Mouse (Mus musculus) retina, postnatal 1 day (tissue): ENCODE results near the gene Pak3.
A peak's percentile ranks its signal among the peaks of the same experiment; 100 is the strongest.
"Not testable (repeated sequence)": the region's sequence is repeated elsewhere in the genome, so short reads cannot be mapped to it uniquely, and the experiment has no call there.

Source experiments
- DNase-seq: peaks from one replicate; pipeline ENCODE4 v3.0.0-alpha.2; 2012

The Pak3 gene

DNA sequence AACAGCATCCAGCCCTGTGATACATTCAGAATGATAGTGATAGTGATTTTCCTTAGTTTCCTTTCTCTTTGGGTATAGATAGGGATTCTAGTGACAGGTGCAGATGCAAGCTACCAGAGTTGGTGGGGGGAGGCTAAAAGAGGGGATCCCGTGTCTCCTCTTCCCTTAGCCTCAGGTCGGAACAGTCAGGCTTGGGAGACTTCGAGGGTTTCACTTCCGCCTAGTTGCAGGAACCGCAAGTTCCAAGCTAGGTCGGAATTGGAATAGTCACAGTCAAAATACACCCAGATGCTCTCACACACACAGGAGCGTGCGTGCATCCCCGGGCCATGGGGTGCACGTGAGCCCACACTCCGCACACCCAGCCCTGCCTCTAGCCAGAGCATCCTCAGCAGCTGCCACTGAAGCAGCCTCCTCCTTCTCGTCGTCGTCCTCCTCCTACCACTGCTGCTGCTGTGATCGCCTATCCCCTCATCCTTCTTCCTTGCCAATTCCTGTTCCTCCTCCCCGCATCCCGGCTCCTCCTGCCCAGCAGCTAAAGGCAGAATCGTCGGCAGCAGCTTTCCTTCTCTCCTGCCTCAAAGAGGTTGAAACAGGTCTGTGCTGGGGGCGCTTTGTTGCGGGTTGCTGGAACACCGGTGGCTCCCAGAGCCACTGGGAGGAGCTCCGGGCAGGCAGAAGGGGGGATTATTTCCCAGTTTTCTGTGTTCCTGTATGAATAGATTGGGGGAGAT, at the start of gene Pak3:
Gene Pak3 (plus strand): TSS at position 424 of the 734 bp plus-strand sequence.
- DNase-seq: peak; percentile 62

- peak; percentile 100 for DNase-seq
These were observed 35.5 kb upstream of the Pak3 start for GRCm38 (mm10) chrX:143482866-143483265.

- DNase-seq: no peak
These were observed 17.2 kb upstream of the Pak3 start for GRCm38 (mm10) chrX:143501053-143501695.

DNA sequence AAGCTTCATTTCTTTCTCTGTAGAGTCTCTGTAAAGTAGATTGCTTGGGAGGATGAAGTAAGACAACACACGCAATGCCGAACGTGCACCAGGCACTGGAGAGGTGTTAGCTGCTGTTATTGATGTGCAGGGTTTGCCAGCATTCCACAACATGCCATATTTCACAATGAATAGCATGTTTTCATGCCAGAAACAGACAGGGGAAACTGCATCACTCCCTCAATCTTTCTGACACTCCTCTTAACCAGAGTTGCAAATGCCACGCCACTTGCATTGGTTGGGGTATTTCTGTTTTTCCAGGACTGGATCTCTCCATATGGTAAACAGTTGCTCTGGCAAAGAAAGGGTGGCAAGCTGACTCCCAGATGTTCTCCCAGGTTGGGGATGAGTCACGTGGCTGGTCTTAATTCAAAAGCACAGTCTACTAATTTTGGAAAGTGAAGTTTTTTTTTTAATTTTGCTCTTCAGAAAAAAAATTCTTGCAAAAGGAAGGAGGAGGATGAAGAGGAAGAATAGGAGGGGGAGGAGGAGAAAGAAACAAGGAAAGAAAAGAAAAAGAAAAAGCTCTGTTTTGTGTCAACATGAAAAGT, 16.5 kb upstream of the Pak3 start:
- no peak for DNase-seq

GRCm38 (mm10) chrX:143518917-143519316, 526 bp downstream of the Pak3 start:
- DNase-seq: peak; percentile 62

DNA sequence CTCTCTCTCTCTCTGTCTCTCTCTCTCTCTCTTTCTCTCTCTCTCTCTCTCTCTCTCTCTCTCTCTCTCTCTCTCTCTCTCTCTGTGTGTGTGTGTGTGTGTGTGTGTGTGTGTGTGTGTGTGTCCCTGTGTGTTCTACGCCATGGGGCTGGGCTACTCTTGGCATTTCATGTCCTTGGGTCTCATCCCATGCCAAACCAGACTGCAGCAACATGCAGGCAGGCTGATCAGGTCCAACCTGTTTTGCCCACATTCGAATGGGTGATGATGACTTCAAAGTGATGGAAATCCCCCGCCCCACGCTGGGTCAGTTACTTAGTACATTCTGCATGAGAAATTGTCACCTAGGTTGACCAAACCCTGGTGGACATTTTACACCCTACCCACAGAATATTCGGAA, 1.1 kb downstream of the Pak3 start:
- not testable (repeated sequence) for DNase-seq

DNA sequence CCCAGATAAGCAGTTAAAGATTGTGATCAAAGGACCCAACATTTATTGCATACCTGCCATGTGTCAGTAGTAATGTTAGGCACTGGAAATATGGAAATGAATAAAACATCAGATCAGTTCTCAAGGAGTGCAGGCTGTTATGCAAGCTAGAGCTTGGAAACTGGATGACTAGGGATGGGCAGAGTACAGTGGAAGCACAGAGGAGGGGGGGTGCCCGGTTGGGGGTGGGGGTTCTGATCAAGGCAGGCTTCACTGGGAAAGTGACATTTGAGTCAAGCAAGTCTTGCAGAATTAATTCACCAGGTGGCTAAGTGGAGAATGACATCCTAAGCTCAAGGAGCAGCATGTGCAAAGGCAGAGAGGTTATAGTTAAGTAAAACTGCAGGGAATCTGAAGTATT, 1.8 kb downstream of the Pak3 start:
- DNase-seq: peak; percentile 38

DNA sequence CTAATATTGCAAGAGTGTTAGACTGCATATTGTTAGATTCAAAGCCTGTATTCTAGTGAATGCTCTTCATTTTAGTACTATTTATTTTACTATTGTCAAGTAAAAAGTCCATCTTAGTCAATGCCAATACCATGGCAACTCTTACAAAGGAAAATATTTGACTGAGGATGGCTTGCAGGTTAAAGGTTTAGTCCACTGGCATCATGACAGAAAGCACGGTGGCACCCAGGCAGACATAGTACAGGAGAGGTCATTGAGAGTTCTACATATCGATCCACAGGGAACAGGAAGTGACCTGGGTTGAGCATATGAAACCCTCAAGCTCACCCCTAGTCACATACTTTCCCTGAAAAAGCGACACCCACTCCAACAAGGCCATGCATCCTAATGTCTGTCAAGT, 13.9 kb downstream of the Pak3 start:
- no peak for DNase-seq

- peak; percentile 51 for DNase-seq
These were observed 15.2 kb downstream of the Pak3 start for GRCm38 (mm10) chrX:143533574-143533973.

DNA sequence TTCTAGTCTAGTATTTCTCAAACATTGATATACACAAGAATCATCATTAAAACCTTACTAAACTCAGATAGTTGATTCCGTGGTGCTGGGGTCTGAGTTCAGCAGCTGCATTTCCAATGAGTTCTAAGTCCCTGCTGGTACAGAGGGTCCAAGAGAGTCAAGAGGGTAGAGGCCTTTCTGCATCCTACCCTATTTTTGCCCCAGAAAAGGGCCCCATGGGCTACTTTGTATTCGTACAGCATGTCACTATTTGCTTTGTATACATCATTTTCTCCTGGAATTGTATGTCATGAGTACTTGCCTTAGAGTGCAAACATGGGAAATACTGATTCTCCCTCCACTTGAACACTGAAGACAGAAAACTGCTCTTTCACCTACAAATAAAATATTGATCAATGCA, 24.4 kb downstream of the Pak3 start:
- no peak for DNase-seq

DNA sequence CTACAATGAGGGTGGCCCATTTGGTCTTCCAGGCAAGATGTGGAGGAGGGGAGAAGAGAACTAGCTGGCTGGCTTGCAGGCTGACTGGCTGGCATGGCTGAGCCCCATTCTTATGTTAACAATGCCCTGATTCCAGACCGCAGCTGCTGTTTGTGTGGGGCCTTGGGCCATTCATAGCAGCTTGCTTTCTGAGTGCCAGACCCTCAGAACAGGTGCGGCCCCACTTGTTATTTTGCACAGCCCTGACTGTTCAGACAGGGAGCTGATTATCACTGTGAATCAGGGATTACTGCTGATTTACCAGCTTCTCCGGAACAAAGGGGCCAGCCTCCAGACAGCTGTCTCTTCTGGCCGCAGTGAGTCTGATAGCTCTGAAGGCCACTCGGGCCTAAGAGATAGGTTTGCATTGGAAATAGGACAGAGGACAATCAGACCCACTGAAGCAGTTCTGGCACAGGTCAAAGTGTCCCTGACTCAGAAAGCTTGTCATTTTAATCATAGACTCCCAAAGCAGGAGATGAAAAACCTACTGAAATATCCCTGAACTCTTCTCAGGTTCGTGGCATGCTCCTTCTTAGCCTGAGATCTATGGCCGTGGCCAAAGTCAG, 24.9 kb downstream of the Pak3 start:
- DNase-seq: peak; percentile 94

DNA sequence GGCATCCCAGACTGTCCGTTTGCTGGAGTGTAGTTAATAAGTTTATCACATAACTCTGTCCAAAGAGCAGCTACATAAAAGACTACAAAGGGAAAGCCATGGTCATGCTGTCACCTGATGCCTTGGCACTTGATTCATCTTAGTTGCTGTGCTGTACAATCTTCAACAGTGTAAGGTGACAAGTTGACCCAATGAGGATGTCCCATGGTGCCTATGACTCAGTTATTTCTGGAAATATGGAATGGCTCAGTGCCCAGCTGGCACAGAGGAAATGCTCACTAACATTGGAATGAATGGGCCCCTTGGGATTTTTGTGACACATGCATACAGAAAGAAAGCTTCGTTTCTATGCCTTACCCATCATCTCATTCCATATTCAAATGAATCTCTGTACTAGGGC, 55.3 kb downstream of the Pak3 start:
- DNase-seq: no peak

DNA sequence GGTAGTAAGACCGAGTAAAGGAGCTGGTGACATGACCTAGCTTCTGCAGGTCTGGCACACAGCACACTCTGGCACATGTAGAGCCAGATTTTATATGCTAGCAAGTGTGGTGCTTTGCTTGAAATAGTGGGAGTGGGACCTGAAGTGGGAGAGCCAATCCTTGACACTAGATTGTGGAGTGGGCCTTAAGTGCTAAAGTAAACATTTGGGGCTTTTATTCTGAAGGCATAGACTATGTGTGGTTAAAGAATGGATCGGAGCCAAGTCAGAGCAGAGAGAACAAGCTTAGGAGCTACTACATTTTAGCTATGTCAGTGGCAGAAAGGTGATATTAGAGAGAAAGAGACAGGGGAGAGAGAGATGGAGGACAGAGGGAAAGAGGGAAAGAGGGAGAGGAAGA, 61.5 kb downstream of the Pak3 start:
- DNase-seq: no peak

- no peak for DNase-seq
These were observed 62.1 kb downstream of the Pak3 start for GRCm38 (mm10) chrX:143580458-143580959.

GRCm38 (mm10) chrX:143606877-143607449, 88.6 kb downstream of the Pak3 start:
- DNase-seq: peak; percentile 93

GRCm38 (mm10) chrX:143618734-143619133, 100.3 kb downstream of the Pak3 start:
- peak; percentile 54 for DNase-seq

GRCm38 (mm10) chrX:143627767-143628166, 109.4 kb downstream of the Pak3 start:
- DNase-seq: no peak

- DNase-seq: peak; percentile 29
These were observed 125.5 kb downstream of the Pak3 start for GRCm38 (mm10) chrX:143643936-143644335.

- DNase-seq: peak; percentile 23
These were observed 126.4 kb downstream of the Pak3 start for GRCm38 (mm10) chrX:143644807-143645206.

- DNase-seq: peak; percentile 29
These were observed 136.2 kb downstream of the Pak3 start for GRCm38 (mm10) chrX:143654308-143655176.

- DNase-seq: no peak
These were observed 136.7 kb downstream of the Pak3 start for GRCm38 (mm10) chrX:143655177-143655492.
